Mouse (Mus musculus): ENCODE data around the gene Urod.
A peak's percentile ranks its signal among the peaks of the same experiment; 100 is the strongest.

The Urod gene

GRCm38 (mm10) chr4:116995131-116995797 is 1.1 kb upstream of the Urod start, which contains the start of gene Hectd3:
Hectd3 (plus strand) TSS chr4:116995317.
- peak; percentile 74 to 75 for DNase-seq

- DNase-seq, result peak; percentile 94 to 96
Observed at GRCm38 (mm10) chr4:116991366-116991765, 2.8 kb downstream of the Urod start.

GRCm38 (mm10) chr4:116989731-116990130 is 4.5 kb downstream of the Urod start:
- DNase-seq, result no peak

GRCm38 (mm10) chr4:116987122-116987456 is 7.1 kb downstream of the Urod start:
- no peak for DNase-seq

GRCm38 (mm10) chr4:116986400-116987121 is 7.7 kb downstream of the Urod start:
- DNase-seq, result peak; percentile 87 to 90

- no peak for DNase-seq
Observed at GRCm38 (mm10) chr4:116985681-116986080, 8.5 kb downstream of the Urod start.

- DNase-seq, result no peak
Observed at GRCm38 (mm10) chr4:116976503-116976902, 17.7 kb downstream of the Urod start.

GRCm38 (mm10) chr4:116954951-116955350 is 39.3 kb downstream of the Urod start:
- no peak for DNase-seq

- DNase-seq, result peak in 1 of 2 experiments; percentile 5
Observed at GRCm38 (mm10) chr4:116951642-116952041, 42.6 kb downstream of the Urod start.

- DNase-seq, result no peak
Observed at GRCm38 (mm10) chr4:116944055-116944454, 50.2 kb downstream of the Urod start.

GRCm38 (mm10) chr4:116942695-116943094 is 51.5 kb downstream of the Urod start:
- no peak for DNase-seq
